Mouse (Mus musculus) intestine, postnatal 0 days (tissue): ENCODE results near the gene Camkmt. TPM values are rescaled to one million over a fixed set of nuclear protein-coding genes. Genes with fewer than 3 reads are reported as not detected.

Experiments used
- ATAC-seq: fragments of 200-750 bp; cut with Nextera tagmentation; 2 replicates; pipeline ENCODE4 v1.8.0; 2017; ENCODE audit warnings: mild to moderate bottlenecking, moderate TSS enrichment, moderate library complexity
- H3K27ac ChIP-seq: fragments of 300-500 bp; sonication (generic); 2 replicates; pipeline ENCODE4 v1.5.1; 2014; ENCODE audit warnings: mild to moderate bottlenecking, low read depth, low read length, moderate library complexity
- H3K27me3 ChIP-seq: fragments of 300-500 bp; sonication (generic); replicated peaks from 2 replicates; pipeline ENCODE4 v1.6.1; 2014; ENCODE audit warnings: low read length, mixed read lengths; ENCODE audit not compliant: control insufficient read depth, insufficient read depth
- H3K36me3 ChIP-seq: fragments of 300-500 bp; sonication (generic); 2 replicates; pipeline ENCODE4 v1.6.1; 2014; ENCODE audit warnings: mild to moderate bottlenecking, moderate library complexity; ENCODE audit not compliant: control insufficient read depth, insufficient read depth
- H3K4me1 ChIP-seq: fragments of 300-500 bp; sonication (generic); replicated peaks from 2 replicates; pipeline ENCODE4 v1.6.1; 2014; ENCODE audit warnings: antibody characterized with exemption, low read length, mixed read lengths; ENCODE audit not compliant: control insufficient read depth, insufficient read depth
- H3K4me2 ChIP-seq: fragments of 300-500 bp; sonication (generic); replicated peaks from 2 replicates; pipeline ENCODE4 v1.6.1; 2014; ENCODE audit warnings: low read depth, mild to moderate bottlenecking, moderate library complexity
- H3K4me3 ChIP-seq: fragments of 300-500 bp; sonication (generic); 2 replicates; pipeline ENCODE4 v1.5.1; 2014; ENCODE audit warnings: low read depth, low read length
- H3K9ac ChIP-seq: fragments of 300-500 bp; sonication (generic); 2 replicates; pipeline ENCODE4 v1.6.1; 2014; ENCODE audit warnings: mild to moderate bottlenecking, low read depth, low read length
- H3K9me3 ChIP-seq: fragments of 300-500 bp; sonication (generic); 2 replicates; pipeline ENCODE4 v1.6.1; 2016; ENCODE audit warnings: mixed run types; ENCODE audit not compliant: control insufficient read depth
- CTCF ChIP-seq: sonication (generic); IDR thresholded peaks from 2 replicates; pipeline ENCODE4 v1.5.1; 2016; ENCODE audit warnings: low read depth, mild to moderate bottlenecking, control low read depth, antibody characterized with exemption, moderate library complexity
- WGBS: fragments of 180-500 bp; shearing (Covaris S2); extraction: QIAGEN DNeasy Blood & Tissue Kit; methylation state at CpG from one replicate; pipeline ENCODE4 v1.1.7; 2014; 5-methylcytosine and 5-hydroxymethylcytosine counted together
- polyA plus RNA-seq: library from polyadenylated mRNA; unstranded; fragments of >200 nt; fragmentation: Nextera tagmentation; extraction: Ambion mirVana; gene quantifications from 2 replicates; pipeline ENCODE4 v1.2.1, GENCODE M21; 2015

Gene Camkmt
- polyA plus RNA-seq, 1 experiment from 2014 or later: 7.7 TPM

DNA sequence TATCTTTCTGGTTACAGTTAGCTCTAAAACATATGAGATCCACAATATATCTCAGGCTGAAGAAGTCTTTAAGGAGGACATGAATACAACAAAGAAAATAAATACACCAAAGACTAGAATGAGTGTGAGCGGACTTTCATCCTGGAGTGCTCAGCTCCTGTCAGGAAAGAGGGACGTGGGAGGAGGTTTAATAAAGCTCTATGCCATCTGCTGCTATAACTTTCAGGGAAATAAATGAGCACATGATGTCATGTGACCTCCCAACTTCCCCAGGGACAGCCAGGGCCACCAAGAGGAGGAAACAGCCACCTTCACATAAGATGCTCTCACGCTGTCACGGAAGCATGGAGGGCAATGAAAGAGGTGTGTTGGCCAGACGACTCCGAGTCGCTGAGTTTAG is 151.8 kb downstream of the Camkmt start:
- WGBS: 82% methylated on average over 7 of the region's 7 CpGs
- no peak overlapping the region for H3K4me2 ChIP-seq
- no peaks in the 10 kb centered on the region for H3K9me3 ChIP-seq
- no peaks in the 10 kb centered on the region for H3K4me1 ChIP-seq
- no peak overlapping the region for H3K9ac ChIP-seq
- H3K4me3 ChIP-seq: no peak overlapping the region
- H3K27me3 ChIP-seq: no peaks in the 10 kb centered on the region
- no peak overlapping the region for H3K27ac ChIP-seq
- H3K36me3 ChIP-seq: no peaks in the 10 kb centered on the region
- no peak for ATAC-seq
- TF ChIP-seq CTCF: no peak

DNA sequence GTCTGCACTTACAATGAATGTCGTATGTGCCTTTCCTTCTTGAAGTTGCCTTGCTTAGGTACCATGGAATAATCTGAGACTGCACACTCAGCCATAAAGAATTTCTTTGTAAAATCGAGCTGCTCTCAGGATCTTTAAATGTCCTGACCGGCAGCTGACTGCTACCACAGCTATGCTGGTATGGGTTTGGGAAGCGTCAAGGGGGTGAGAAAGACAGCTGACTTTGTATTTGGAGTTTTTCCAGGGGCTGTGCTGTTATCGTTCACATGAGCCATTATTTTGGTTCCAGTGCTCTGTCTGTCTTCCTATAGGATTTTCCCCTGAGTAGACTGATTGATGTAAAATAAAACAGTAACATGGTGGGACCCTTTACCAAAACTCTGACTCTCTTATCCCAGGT is 158.6 kb downstream of the Camkmt start:
- Histone ChIP-seq H3K27me3 (no peaks in the 10 kb centered on the region), H3K27ac (no peak overlapping the region), H3K4me2 (no peak overlapping the region), H3K9me3 (no peaks in the 10 kb centered on the region), H3K4me1 (no peaks in the 10 kb centered on the region), H3K4me3 (no peak overlapping the region), H3K36me3 (no peaks in the 10 kb centered on the region), H3K9ac (no peak overlapping the region)
- TF ChIP-seq CTCF: no peak
- 69% methylated on average over 5 of the region's 5 CpGs for WGBS
- no peak for ATAC-seq

DNA sequence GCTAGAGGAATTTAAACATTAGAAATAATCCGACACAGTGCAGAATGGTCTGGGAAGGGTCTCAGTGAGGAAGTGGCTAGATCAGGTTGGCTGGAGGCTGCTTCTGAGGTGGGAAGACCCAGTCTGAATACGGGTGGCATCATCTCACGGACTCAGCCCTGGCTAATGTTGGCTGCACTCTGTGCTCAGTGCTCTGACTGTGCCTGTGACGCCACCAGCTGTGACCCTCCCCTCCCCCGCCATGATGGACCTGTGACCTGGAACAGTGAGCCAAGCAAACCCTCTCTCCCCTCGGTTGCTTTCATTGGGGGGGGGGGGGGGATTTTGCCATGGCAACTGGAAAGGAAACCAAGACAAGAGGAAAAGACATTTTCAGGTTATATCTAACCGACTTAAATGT is 159.4 kb downstream of the Camkmt start:
- TF ChIP-seq CTCF: no peak
- Histone ChIP-seq H3K4me3 (no peak overlapping the region), H3K27me3 (no peaks in the 10 kb centered on the region), H3K27ac (no peak overlapping the region), H3K9me3 (no peaks in the 10 kb centered on the region), H3K4me2 (no peak overlapping the region), H3K4me1 (no peaks in the 10 kb centered on the region), H3K9ac (no peak overlapping the region), H3K36me3 (no peaks in the 10 kb centered on the region)
- 61% methylated on average over 7 of the region's 7 CpGs for WGBS
- ATAC-seq: no peak

DNA sequence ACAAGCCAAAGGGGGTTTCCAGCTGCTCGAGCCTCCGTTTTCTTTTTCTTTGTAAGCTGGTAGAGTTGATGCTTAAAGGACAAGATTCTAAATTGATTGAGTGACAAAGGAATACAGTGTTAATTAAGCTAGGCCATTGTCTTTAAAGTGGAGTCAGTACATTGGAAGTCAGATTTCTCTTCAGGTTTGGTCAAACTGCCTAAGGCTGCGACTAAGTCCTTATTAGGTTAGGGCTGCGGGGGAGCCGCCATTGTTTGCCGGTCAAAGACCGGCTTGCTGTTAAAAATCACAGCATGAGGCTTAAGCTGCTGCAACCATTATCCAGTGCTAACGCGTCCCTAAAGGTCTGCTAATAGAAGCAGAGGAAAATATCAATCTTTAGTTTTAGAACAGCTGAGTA is 166.6 kb downstream of the Camkmt start:
- no peaks in the 10 kb centered on the region for H3K36me3 ChIP-seq
- no peak overlapping the region for H3K4me3 ChIP-seq
- no peak for ATAC-seq
- H3K9me3 ChIP-seq: no peaks in the 10 kb centered on the region
- no peak overlapping the region for H3K9ac ChIP-seq
- H3K4me2 ChIP-seq: no peak overlapping the region
- no peak overlapping the region for H3K27ac ChIP-seq
- no peaks in the 10 kb centered on the region for H3K4me1 ChIP-seq
- WGBS: 39% methylated on average over 9 of the region's 9 CpGs
- H3K27me3 ChIP-seq: no peaks in the 10 kb centered on the region
- no peak for TF ChIP-seq CTCF

DNA sequence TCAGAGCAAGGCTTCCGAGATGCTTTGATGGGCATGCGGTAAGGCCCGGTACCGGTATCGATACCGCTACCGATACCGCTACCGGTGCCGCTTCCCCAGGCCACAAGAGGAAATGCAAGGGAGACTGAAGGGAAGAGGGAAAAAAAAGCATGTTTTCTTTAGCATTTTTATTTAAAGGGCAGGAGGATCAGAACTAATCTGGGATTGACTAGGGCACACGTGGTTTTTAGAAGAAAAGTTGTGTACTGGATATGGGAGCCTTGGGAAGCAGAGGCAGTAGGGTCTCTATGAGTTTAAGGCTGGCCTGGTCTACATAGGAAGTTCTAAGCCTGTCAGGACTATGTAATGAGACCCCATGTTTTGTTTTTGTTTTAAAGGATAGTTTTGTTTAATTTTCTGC is 167.0 kb downstream of the Camkmt start:
- no peaks in the 10 kb centered on the region for H3K36me3 ChIP-seq
- H3K9ac ChIP-seq: no peak overlapping the region
- no peak for ATAC-seq
- H3K9me3 ChIP-seq: no peaks in the 10 kb centered on the region
- no peak overlapping the region for H3K4me3 ChIP-seq
- 62% methylated on average over 11 of the region's 11 CpGs for WGBS
- no peaks in the 10 kb centered on the region for H3K4me1 ChIP-seq
- H3K4me2 ChIP-seq: no peak overlapping the region
- H3K27me3 ChIP-seq: no peaks in the 10 kb centered on the region
- TF ChIP-seq CTCF: no peak
- no peak overlapping the region for H3K27ac ChIP-seq

DNA sequence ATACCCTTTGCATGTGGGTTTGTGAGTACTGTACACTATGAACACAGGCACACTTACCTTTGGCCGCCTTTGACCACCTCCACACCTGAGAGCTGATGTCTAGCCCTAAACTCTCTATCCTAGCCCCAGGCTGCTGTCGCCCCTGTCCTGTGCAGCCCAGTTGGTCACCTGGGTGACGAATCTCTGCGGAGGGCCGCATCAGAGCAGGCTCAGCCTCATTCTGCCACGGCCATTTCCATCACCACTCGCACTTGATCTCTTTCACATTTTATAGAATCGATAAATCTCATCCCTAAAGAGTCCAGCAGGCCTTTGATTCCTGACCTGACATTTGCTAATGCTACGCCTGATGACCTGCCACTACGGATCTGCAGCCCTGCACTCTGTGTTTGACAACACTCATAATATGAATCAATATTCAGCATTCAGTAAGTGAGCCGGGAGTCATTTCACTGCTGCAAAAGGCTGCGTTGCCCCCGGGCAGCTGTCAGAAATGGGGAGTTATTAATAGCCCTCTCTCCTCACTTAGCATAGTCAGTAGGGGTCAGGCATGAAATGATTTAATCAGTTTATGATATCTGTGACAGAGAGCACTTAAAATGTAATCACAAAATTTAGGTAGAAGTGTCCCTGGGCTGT is 168.5 kb downstream of the Camkmt start:
- H3K9ac ChIP-seq: no peak overlapping the region
- no peaks in the 10 kb centered on the region for H3K9me3 ChIP-seq
- H3K27me3 ChIP-seq: no peaks in the 10 kb centered on the region
- TF ChIP-seq CTCF: no peak
- ATAC-seq: no peak
- no peaks in the 10 kb centered on the region for H3K36me3 ChIP-seq
- H3K4me1 ChIP-seq: no peaks in the 10 kb centered on the region
- H3K27ac ChIP-seq: no peak overlapping the region
- no peak overlapping the region for H3K4me3 ChIP-seq
- no peak overlapping the region for H3K4me2 ChIP-seq
- 65% methylated on average over 13 of the region's 13 CpGs for WGBS
